Mouse (Mus musculus) embryo, embryonic 11 days (tissue): Measurements from ENCODE around the gene Olfr1113.
"Not testable (repeated sequence)": the region's sequence is repeated elsewhere in the genome, so short reads cannot be mapped to it uniquely, and the experiment has no call there.

ENCODE experiments used
- DNase-seq: peaks from one replicate; pipeline ENCODE4 v3.0.0-alpha.2; 2015

Olfr1113 gene

GRCm38 (mm10) chr2:87208670-87209069 lies at the start of gene Olfr1113:
Gene Olfr1113, plus strand, starts transcription at chr2:87208970.
- no peak for DNase-seq

- not testable (repeated sequence) for DNase-seq
Observed at GRCm38 (mm10) chr2:87167731-87168130, 41.0 kb upstream of the Olfr1113 start.

- no peak for DNase-seq
Observed at GRCm38 (mm10) chr2:87187498-87187897, 21.3 kb upstream of the Olfr1113 start, which contains the start of gene Olfr1112. Gene Olfr1112, plus strand, starts transcription at chr2:87187798.

- DNase-seq, result no peak
Observed at GRCm38 (mm10) chr2:87247713-87248112, 38.9 kb downstream of the Olfr1113 start, which contains the start of gene Olfr1115. Gene Olfr1115, plus strand, starts transcription at chr2:87248013.
